In genomic region chr14:72300026-72300425, GRCm38 (mm10) we compare ENCODE assay signal across 7 mouse cellular contexts.
DNase-seq lines count a peak whose midpoint lies in the region; ATAC-seq and TF ChIP-seq lines count a peak whose summit lies in the region.

No protein-coding gene starts in this region.

- 0 out of 4 replicates have a peak, but pooled peaks cover 0 to 2% of the 10 kb centered on the region in 2 experiments for H3K4me1 ChIP-seq in ES-E14 (ENCODE audit: control insufficient read depth in 2 of 2, insufficient read depth in 2 of 2, low read length in 2 of 2, poor library complexity in 1 of 2)
- H3K4me1 ChIP-seq in embryonic facial prominence, embryonic 14.5 days (ENCODE audit: control insufficient read depth, insufficient read depth, low read length) = no peaks in the 10 kb centered on the region

- H3K4me3 ChIP-seq in ES-E14 (ENCODE audit: insufficient read depth in 1 of 2, low read depth in 1 of 2, low read length in 2 of 2, poor library complexity in 1 of 2, severe bottlenecking in 1 of 2) = no peak overlapping the region
- no peak overlapping the region for H3K4me3 ChIP-seq in embryonic facial prominence, embryonic 14.5 days (ENCODE audit: low read depth, low read length)

- WGBS in embryonic facial prominence, embryonic 14.5 days = 85% methylated on average over 1 of the region's 1 CpGs

- H3K4me2 ChIP-seq in embryonic facial prominence, embryonic 14.5 days (ENCODE audit: low read depth, low read length) = no peak overlapping the region

- peak; percentile 49 for DNase-seq in kidney, adult 9 months
- DNase-seq in kidney, adult 11 months = no peak
- DNase-seq in ES-E14 (ENCODE audit: low read depth, low spot score) (peak; percentile 47), ZHBTc4 (ENCODE audit: low read depth, low spot score) (peak; percentile 38)
- peak; percentile 48 for DNase-seq in embryonic facial prominence, embryonic 14.5 days (ENCODE audit: low spot score)
- DNase-seq in left cerebral cortex, postnatal 14 days (ENCODE audit: low spot score in 2 of 2) = peak; percentile 54 to 69
- peak; percentile 32 for DNase-seq in right cerebral cortex, postnatal 25 days

- H3K27ac ChIP-seq in ES-E14 (ENCODE audit: insufficient read depth, low read depth, low read length, poor library complexity, severe bottlenecking) = no peak overlapping the region
- H3K27ac ChIP-seq in embryonic facial prominence, embryonic 14.5 days (replicated peaks; ENCODE audit: low read depth, low read length) = no peak overlapping the region

- no peaks in the 10 kb centered on the region; the same call in 1 of the 2 replicates for H3K27me3 ChIP-seq in embryonic facial prominence, embryonic 14.5 days (replicated peaks; ENCODE audit: control insufficient read depth, insufficient read depth, low read length)

- in situ Hi-C loops in ES-E14 (cut with MboI; ENCODE audit: low sequenced_read_pairs in 2 of 2, unreplicated experiment in 2 of 2) = no loop called here

- intact Hi-C loops in left cerebral cortex, postnatal 14 days (cut with DNase I) = no loop called here

- no peaks in the 10 kb centered on the region for H3K9me3 ChIP-seq in ES-E14 (ENCODE audit: control insufficient read depth, insufficient read depth, low read depth, low read length)
- H3K9me3 ChIP-seq in embryonic facial prominence, embryonic 14.5 days (ENCODE audit: control insufficient read depth, low read length) = no peaks in the 10 kb centered on the region

- no peak for ATAC-seq in embryonic facial prominence, embryonic 14.5 days (ENCODE audit: low read depth)

- no peaks in the 10 kb centered on the region for H3K36me3 ChIP-seq in ES-E14 (ENCODE audit: control insufficient read depth, insufficient read depth, low read length, poor library complexity, severe bottlenecking)
- no peaks in the 10 kb centered on the region for H3K36me3 ChIP-seq in embryonic facial prominence, embryonic 14.5 days (ENCODE audit: control insufficient read depth, insufficient read depth, low read length)

- H3K9ac ChIP-seq in ES-E14 (ENCODE audit: insufficient read depth, low read depth, low read length, poor library complexity, severe bottlenecking) = no peak overlapping the region
- no peak overlapping the region for H3K9ac ChIP-seq in embryonic facial prominence, embryonic 14.5 days (ENCODE audit: low read depth, low read length)

TF ChIP-seq in ES-E14, 5 proteins besides CTCF, POLR2A, EP300 and RAD21:
- TF ChIP-seq ZNF384 (IDR thresholded peaks at IDR 0.05; ENCODE audit: low read depth, low read length) = no peak
- no peak for TF ChIP-seq HCFC1 (IDR thresholded peaks at IDR 0.05; ENCODE audit: borderline replicate concordance, insufficient read depth, low read length)
- TF ChIP-seq MAFK (IDR thresholded peaks at IDR 0.05; ENCODE audit: insufficient read depth, low read depth, low read length) = no peak
- TF ChIP-seq ZC3H11A (IDR thresholded peaks at IDR 0.05; ENCODE audit: borderline replicate concordance, low read depth, low read length) = no peak
- no peak for TF ChIP-seq CHD2 (IDR thresholded peaks at IDR 0.05; ENCODE audit: low read depth, low read length)
